Mouse (Mus musculus) bone marrow macrophage, adult 2 months (primary cell): Measurements from ENCODE around the gene Ebf1.

ENCODE experiments used
- CTCF ChIP-seq: IDR thresholded peaks from 2 replicates; pipeline ENCODE4 v1.5.1; 2012; ENCODE audit warnings: low read depth, mild to moderate bottlenecking, low read length, moderate library complexity
- POLR2A ChIP-seq: IDR thresholded peaks from 2 replicates; pipeline ENCODE4 v1.6.1; 2012; ENCODE audit warnings: mild to moderate bottlenecking, low read depth, low read length, borderline replicate concordance

- TF ChIP-seq CTCF, result no peak
- TF ChIP-seq POLR2A, result no peak
These were observed 154.0 kb downstream of the Ebf1 start for GRCm38 (mm10) chr11:44770989-44771564.
